Mouse (Mus musculus): ENCODE measurements around the gene Slc39a1.
A peak's percentile ranks its signal among the peaks of the same experiment; 100 is the strongest.

The Slc39a1 gene

GRCm38 (mm10) chr3:90247960-90248745 lies at the start of gene Slc39a1:
Gene Slc39a1, plus strand, starts transcription at chr3:90248172.
- DNase-seq: peak; percentile 99

DNA sequence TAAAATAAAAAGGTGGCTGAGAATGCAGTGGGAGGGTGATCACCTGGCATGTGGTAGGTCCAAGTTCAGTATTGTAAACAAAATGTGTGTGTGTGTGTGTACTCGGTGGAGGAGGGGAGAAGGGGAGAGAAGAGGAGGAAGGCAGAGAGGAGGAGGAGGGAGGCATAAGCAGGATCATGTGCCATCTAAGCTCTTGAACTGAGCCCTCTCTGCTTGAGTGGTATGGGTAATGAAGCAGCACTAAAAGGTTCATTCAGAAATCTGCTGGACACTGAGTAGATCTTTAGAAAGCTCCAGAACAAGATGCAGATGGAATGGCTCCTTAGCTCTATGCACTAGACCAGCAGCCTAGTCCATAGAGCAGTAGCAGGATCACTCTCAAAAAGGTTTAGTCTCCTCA lies 45.1 kb upstream of the Slc39a1 start:
- DNase-seq: no peak

DNA sequence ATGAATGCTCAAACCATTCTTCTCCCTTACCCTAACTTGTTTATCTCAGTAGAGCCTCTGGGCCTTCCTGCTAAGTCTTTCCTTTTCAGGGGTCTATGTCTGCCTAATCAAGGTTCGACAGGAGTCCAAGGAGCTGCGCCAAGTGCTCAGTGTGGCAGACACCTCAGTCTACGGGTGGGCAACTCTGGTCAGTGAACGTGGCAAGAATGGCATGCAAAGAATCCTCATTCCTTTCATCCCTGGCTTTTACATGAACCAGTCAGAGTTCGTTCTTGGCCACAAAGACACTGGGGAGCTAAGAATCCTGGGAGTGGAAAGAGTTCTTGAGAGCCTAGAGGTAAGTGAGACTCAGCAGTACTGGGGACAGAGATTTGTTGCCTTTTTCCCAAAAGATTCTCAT lies 44.4 kb upstream of the Slc39a1 start:
- no peak for DNase-seq

DNA sequence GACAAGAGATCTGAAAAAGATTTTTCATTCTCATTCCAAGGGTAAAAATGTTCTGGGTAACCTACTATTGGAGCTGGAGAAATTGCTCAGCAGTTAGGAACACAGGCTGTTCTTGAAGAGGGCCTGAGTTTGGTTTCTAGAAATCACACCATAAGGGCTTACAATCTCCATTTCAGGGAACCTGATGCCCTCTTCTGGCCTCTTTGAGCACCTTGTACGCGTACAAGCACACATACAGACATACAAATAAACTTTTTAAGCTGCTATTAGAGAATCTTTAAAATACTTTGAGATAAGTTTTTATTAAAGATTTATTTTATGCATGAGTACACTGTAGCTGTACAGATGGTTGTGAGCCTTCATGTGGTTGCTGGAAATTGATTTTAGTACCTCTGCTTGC lies 43.4 kb upstream of the Slc39a1 start:
- DNase-seq: no peak

- DNase-seq: no peak
These were observed 39.3 kb upstream of the Slc39a1 start for GRCm38 (mm10) chr3:90208662-90209061.

DNA sequence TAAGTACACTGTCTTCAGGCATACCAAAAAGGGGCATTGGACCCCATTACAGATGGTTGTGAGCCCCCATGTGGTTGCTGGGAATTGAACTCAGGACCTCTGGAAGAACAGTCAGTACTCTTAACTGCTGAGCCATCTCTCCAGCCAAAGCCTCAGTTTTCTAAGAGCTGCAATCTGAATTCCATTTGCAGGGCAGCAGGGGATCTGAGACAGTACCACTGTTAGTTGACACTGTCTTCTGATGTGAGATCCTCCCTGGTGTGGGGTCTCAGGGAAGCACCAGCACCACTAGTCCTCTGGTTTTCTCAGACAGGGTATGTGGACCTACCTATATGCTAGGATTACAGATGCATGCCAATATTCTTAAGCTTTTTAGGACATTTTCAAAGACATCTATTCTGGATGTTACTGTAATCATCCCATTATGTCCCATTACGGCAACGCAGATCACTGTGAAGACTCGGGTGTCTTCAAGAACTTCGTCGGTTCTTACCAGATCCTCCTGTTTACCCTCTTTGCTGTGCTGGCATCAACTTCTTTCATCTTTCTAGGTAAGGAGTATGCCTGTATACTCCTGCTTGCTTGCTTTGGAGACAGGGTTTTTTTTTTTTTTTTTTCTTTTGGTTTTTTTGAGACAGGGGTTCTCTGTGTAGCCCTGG lies 37.9 kb upstream of the Slc39a1 start:
- DNase-seq: no peak

- no peak for DNase-seq
These were observed 36.2 kb upstream of the Slc39a1 start for GRCm38 (mm10) chr3:90211475-90212398.

- no peak for DNase-seq
These were observed 35.2 kb upstream of the Slc39a1 start for GRCm38 (mm10) chr3:90212723-90213122.

DNA sequence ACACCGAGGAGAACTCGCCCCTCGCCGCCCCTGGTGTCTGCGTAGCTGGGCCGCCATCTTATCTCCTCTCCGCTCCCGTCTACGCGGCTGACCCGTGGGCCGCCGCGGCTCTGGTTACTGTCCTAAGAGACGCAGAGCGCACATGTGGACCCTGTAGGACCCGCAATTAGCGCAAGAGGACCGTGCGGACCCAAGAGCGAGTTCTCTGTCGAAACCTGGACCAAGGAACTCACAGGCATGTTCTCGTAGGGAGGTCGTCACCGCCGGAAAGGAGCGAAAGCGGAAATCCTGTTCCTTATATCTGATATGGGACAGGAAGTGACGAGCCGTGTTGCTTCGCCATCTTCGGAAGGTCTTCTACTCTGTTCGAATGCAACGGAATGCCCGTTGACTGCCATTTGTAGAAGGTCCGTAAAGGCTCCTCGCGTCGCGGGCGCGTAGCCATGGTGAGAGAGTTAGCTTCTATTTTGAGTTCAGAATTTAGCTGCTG lies 34.5 kb upstream of the Slc39a1 start, which contains the start of the genes Rps27 and Rab13:
Gene Rps27, minus strand, starts transcription at position 275 of the 490 bp plus-strand sequence.
Gene Rab13, plus strand, starts transcription at position 319 of the 490 bp plus-strand sequence.
- peak; percentile 96 for DNase-seq

DNA sequence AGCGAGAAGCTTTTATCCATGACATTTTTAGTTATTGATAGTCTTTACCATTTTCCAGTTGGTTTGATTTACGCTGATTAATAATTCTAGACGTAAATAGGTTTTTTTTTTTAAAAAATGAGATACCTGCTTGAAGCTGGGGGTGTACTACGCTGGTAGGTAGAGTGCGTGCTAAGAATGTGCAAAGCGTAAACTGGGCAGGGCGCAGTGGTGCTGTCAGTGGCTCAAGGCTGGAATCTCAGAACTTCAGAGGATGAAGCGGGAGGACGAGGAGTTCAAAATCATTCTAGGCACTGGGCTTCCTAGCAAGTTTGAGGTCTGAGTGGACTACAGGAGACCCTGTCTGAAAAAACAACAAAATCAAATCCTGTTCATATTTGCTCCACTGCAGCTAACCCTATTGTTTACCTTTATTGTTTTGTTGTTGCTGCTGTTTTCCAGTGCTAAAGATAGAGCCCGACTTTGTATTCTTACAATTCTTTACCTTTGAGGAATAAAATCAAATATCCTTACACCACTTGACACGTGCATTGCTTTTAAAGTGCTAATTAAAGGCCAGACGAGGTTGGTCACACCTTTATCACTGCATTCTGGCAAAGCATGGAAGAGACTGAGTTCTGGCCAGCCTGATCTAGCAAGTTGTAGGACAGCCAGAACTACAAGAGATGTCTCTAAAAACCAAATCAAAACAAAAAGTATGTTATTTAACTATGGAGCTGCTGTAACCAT lies 33.9 kb upstream of the Slc39a1 start:
- DNase-seq: peak; percentile 30

GRCm38 (mm10) chr3:90215825-90216380 lies 32.1 kb upstream of the Slc39a1 start:
- DNase-seq: no peak

GRCm38 (mm10) chr3:90220088-90220487 lies 27.9 kb upstream of the Slc39a1 start:
- peak; percentile 80 for DNase-seq

- peak; percentile 83 for DNase-seq
These were observed 27.4 kb upstream of the Slc39a1 start for GRCm38 (mm10) chr3:90220531-90220951.

- DNase-seq: no peak
These were observed 26.8 kb upstream of the Slc39a1 start for GRCm38 (mm10) chr3:90221123-90221522.

DNA sequence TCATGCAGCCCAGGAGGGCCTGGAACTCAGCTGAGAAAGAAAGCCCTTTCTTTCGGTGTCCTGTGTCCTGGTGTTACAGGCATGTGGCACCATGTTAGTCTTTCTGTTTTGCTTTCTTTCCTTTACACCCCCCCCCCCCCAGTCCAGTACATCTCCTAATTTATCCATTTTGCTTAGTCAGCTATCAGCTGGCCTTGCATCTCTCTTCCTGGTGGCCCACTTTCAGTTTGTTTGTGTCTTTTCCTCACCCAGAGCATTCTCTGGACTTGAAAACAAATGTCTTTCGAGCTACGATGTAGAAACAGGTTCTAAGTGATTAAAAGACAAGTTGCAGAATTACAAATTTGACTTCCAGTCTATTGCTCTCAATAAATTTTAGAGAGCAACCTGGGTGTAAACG lies 25.5 kb upstream of the Slc39a1 start:
- no peak for DNase-seq

DNA sequence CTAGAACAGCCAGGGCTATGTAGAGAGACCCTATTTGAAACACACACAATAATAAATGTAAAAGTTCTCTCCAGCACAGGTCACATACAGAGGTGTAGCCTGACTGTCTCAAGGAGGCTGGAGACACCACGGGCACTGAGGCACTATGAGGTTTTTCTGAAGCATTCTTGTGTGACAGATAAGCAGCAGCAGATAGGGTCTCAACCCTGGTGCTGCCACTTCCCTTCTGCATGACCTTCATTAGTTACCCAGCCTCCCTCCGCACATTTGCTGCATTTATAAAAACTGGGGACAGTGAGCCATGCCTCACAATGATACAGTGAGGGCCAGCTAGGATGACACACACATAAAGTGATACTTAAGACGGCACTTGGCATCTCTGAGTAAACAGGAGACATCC lies 25.0 kb upstream of the Slc39a1 start:
- DNase-seq: no peak

GRCm38 (mm10) chr3:90224331-90224730 lies 23.6 kb upstream of the Slc39a1 start:
- DNase-seq: no peak

DNA sequence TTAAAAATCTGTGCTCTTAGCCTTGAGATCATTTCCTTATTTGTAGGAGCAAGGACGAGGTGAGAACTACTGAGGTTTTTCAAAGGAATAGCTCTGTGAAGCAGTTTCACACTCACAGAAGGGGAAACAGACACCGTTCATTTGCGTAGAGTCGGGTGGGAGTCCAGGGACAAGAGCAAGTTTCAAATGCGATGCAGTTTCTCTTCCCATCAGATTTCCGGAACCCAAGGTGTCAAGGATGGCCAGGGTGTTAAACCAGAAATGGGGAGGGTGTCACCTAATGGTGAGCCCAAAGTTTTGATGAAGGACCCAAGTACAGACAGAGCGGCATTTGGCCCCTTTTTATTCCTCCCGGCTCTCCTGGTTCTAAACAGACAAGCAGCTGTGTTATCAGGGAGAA lies 16.9 kb upstream of the Slc39a1 start:
- no peak for DNase-seq

DNA sequence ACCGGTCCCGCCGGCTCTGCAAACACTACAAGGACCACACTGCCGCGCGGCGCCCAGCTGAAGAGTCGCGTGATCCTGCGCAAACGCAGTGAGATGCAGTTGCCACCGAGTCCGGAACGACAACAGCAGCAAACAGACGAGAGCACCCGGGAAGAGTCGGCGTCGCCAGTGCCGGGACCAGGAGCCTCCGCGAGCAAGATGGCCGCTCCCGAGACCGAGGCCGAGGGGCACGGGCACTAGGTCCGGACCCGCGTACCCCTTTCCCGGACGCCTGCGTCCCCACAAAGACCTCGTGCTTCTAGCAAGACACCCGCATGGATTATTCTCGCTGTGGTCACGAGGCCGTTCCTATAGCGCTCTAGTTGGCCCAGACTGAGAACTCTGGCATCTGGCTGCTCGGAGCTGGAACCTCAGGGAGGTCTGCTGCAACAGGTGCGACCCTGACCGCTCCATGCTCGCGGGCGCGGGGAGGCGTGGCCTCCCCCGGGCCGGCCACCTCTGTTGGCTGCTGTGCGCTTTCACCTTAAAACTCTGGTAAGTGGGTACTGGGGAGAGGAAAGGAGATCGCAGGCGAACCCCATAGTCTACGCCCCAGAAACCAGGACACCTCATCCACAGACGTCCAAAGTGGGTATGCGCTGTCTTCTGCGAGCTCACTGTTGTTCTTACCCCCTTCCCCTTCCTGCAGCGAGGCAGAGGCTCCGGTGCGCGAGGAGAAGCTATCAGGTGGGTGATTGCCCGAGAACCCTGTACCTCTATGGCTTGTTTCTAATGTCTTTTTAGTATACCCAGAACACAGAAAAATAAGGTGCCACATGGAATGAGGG lies 16.3 kb upstream of the Slc39a1 start, which contains the start of gene Jtb:
Gene Jtb, plus strand, starts transcription at position 91 of the 827 bp plus-strand sequence.
- DNase-seq: peak; percentile 96

DNA sequence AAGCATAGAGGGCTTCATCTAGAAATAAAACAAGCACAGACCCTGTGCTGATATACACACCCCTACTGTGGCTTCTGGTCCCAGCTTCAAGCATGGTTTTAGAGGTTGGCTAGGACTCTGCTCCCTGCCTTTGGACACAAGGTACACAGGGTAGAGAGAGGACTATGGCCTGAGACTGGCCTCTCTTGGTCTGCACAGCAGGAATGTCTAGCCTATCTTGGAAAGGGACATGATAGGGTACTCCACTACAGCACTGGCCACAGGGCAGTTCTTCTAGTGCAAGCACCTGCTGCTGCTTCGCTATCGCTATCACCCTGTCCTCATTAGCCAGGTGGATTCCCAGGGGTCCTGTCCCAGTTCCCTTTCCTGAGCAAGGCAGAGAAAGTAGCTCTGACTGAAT lies 6.7 kb upstream of the Slc39a1 start:
- DNase-seq: no peak
